Mouse (Mus musculus): ENCODE measurements at regions not wholly inside any gene's neighbourhood (a gene's known extent, or its start where the extent isn't known, plus 50 kb on each side); places are given as distances from the start of the nearest gene placed in this dataset.
A peak's percentile ranks its signal among the peaks of the same experiment; 100 is the strongest.

GRCm38 (mm10) chr17:83967007-83967406 is 119.2 kb upstream of the Haao start:
- DNase-seq (ENCODE audit: low spot score in 2 of 2), result peak; percentile 29 to 58

- DNase-seq (ENCODE audit: low spot score in 2 of 2), result no peak
Measured at GRCm38 (mm10) chr17:83964454-83965211, 116.9 kb upstream of the Haao start.

- DNase-seq (ENCODE audit: low spot score in 2 of 2), result no peak
Measured at GRCm38 (mm10) chr17:83963561-83963960, 115.8 kb upstream of the Haao start.

GRCm38 (mm10) chr17:83962841-83963240 is 115.1 kb upstream of the Haao start:
- DNase-seq (ENCODE audit: low spot score in 2 of 2), result no peak

- no peak for DNase-seq (ENCODE audit: low spot score in 2 of 2)
Measured at GRCm38 (mm10) chr17:83962126-83962525, 114.4 kb upstream of the Haao start.

- no peak for DNase-seq (ENCODE audit: low spot score in 2 of 2)
Measured at GRCm38 (mm10) chr17:83960821-83961220, 113.1 kb upstream of the Haao start.

GRCm38 (mm10) chr17:83960158-83960557 is 112.4 kb upstream of the Haao start:
- no peak for DNase-seq (ENCODE audit: low spot score in 2 of 2)

GRCm38 (mm10) chr17:83959159-83959848 is 111.5 kb upstream of the Haao start:
- no peak for DNase-seq (ENCODE audit: low spot score in 2 of 2)

- no peak for DNase-seq (ENCODE audit: low spot score in 2 of 2)
Measured at GRCm38 (mm10) chr17:83958706-83959105, 110.9 kb upstream of the Haao start.

GRCm38 (mm10) chr17:83957661-83958540 is 110.1 kb upstream of the Haao start:
- DNase-seq (ENCODE audit: low spot score in 2 of 2), result no peak

- no peak for DNase-seq (ENCODE audit: low spot score in 2 of 2)
Measured at GRCm38 (mm10) chr17:83956821-83957565, 109.2 kb upstream of the Haao start.

- no peak for DNase-seq (ENCODE audit: low spot score in 2 of 2)
Measured at GRCm38 (mm10) chr17:83955978-83956377, 108.2 kb upstream of the Haao start.

GRCm38 (mm10) chr17:83955058-83955697 is 107.4 kb upstream of the Haao start:
- DNase-seq (ENCODE audit: low spot score in 2 of 2), result no peak

- DNase-seq (ENCODE audit: low spot score in 2 of 2), result peak; percentile 65 to 66
Measured at GRCm38 (mm10) chr17:83954291-83955057, 106.7 kb upstream of the Haao start.

GRCm38 (mm10) chr17:83953656-83954055 is 105.9 kb upstream of the Haao start:
- no peak for DNase-seq (ENCODE audit: low spot score in 2 of 2)

GRCm38 (mm10) chr17:83946718-83947117 is 99.0 kb upstream of the Haao start:
- no peak for DNase-seq (ENCODE audit: low spot score in 2 of 2)

GRCm38 (mm10) chr17:83939344-83939743 is 91.6 kb upstream of the Haao start:
- DNase-seq (ENCODE audit: low spot score in 2 of 2), result no peak

- peak; percentile 75 to 76 for DNase-seq (ENCODE audit: low spot score in 2 of 2)
Measured at GRCm38 (mm10) chr17:83938671-83939244, 91.0 kb upstream of the Haao start.

- peak; percentile 68 to 73 for DNase-seq (ENCODE audit: low spot score in 2 of 2)
Measured at GRCm38 (mm10) chr17:83937576-83937975, 89.8 kb upstream of the Haao start.

- no peak for DNase-seq (ENCODE audit: low spot score in 2 of 2)
Measured at GRCm38 (mm10) chr17:83936677-83937076, 88.9 kb upstream of the Haao start.

Measured in layer of hippocampus, adult 8-10 months (tissue).